Mouse (Mus musculus): Measurements from ENCODE around the gene Olfr693. TPM values are rescaled to one million over a fixed set of nuclear protein-coding genes. Genes with fewer than 3 reads are reported as not detected.
"Not testable (repeated sequence)": the region's sequence is repeated elsewhere in the genome, so short reads cannot be mapped to it uniquely, and the experiment has no call there.

Gene Olfr693
- total RNA-seq (2021) (not detected), polyA plus RNA-seq (2012; rRNA removed) (not detected in 2 replicates)
- long read RNA-seq, result 0 reads

- H3K9ac ChIP-seq (ENCODE audit: low read depth, low read length), result no peak within 1 kb of the TSS
- H3K4me3 ChIP-seq, result no peak within 1 kb of the TSS
- no peak within 1 kb of the TSS for H3K27ac ChIP-seq
- intact Hi-C loops (cut with DNase I), result no loop called here
- no peaks in the 10 kb centered on the region for H3K27me3 ChIP-seq (ENCODE audit: control insufficient read depth, insufficient read depth, low read length)
- H3K79me2 ChIP-seq (replicated peaks; ENCODE audit: control insufficient read depth, insufficient read depth, low read length), result no peaks in the 10 kb centered on the region
- no peaks in the 10 kb centered on the region for H3K4me1 ChIP-seq (ENCODE audit: control insufficient read depth, insufficient read depth, low read length)
- DNase-seq, result no peak
- TF ChIP-seq POLR2A (IDR thresholded peaks at IDR 0.05; ENCODE audit: insufficient read depth, low read depth, low read length) (no peak), CTCF (IDR thresholded peaks at IDR 0.05) (no peak)
- no peaks in the 10 kb centered on the region for H3K36me3 ChIP-seq (ENCODE audit: control insufficient read depth, insufficient read depth, low read length)
Observed at GRCm38 (mm10) chr7:106680484-106680883, at the start of gene Olfr693. Gene Olfr693, minus strand, starts transcription at chr7:106680584.

DNA sequence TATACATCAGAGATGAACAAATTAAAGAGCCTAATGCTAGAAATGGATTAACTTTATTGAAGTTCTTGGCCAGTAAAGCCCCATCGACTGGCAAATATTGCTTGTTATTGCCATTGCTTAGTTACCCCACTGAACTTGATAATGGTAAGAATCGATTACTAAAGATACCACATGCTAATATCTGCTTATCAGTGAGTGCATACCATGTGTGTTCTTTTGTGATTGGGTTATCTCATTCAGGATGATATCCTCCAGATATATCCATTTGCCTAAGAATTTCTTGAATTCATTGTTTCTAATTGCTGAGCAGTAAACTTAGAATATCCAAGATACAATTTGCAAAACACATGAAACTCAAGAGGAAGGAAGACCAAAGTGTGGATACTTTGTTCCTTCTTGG lies 45.3 kb upstream of the Olfr693 start:
- H3K9ac ChIP-seq (ENCODE audit: low read depth, low read length); H3K4me1 ChIP-seq (ENCODE audit: control insufficient read depth, insufficient read depth, low read length); intact Hi-C loops (cut with DNase I); H3K27ac ChIP-seq; DNase-seq; H3K36me3 ChIP-seq (ENCODE audit: control insufficient read depth, insufficient read depth, low read length); H3K27me3 ChIP-seq (ENCODE audit: control insufficient read depth, insufficient read depth, low read length); H3K79me2 ChIP-seq (replicated peaks; ENCODE audit: control insufficient read depth, insufficient read depth, low read length); H3K4me3 ChIP-seq: not testable (repeated sequence)
- 72% methylated on average over 2 of the region's 2 CpGs for WGBS

GRCm38 (mm10) chr7:106716296-106716695 lies 35.9 kb upstream of the Olfr693 start, which contains the start of gene Olfr695:
Gene Olfr695, minus strand, starts transcription at chr7:106716396.
- Histone ChIP-seq H3K4me3 (no peak within 1 kb of the TSS), H3K36me3 (ENCODE audit: control insufficient read depth, insufficient read depth, low read length) (no peaks in the 10 kb centered on the region), H3K27me3 (ENCODE audit: control insufficient read depth, insufficient read depth, low read length) (no peaks in the 10 kb centered on the region), H3K4me1 (ENCODE audit: control insufficient read depth, insufficient read depth, low read length) (no peaks in the 10 kb centered on the region), H3K27ac (no peak within 1 kb of the TSS), H3K79me2 (replicated peaks; ENCODE audit: control insufficient read depth, insufficient read depth, low read length) (no peaks in the 10 kb centered on the region), H3K9ac (ENCODE audit: low read depth, low read length) (no peak within 1 kb of the TSS)
- intact Hi-C loops (cut with DNase I), result no loop called here
- no peak for DNase-seq
- TF ChIP-seq CTCF (IDR thresholded peaks at IDR 0.05) (no peak), POLR2A (IDR thresholded peaks at IDR 0.05; ENCODE audit: insufficient read depth, low read depth, low read length) (no peak), EP300 (IDR thresholded peaks at IDR 0.05; ENCODE audit: insufficient read depth, low read depth, low read length) (no peak)

- no peaks in the 10 kb centered on the region for H3K27me3 ChIP-seq (ENCODE audit: control insufficient read depth, insufficient read depth, low read length)
- TF ChIP-seq POLR2A (IDR thresholded peaks at IDR 0.05; ENCODE audit: insufficient read depth, low read depth, low read length), result no peak
- TF ChIP-seq CTCF (IDR thresholded peaks at IDR 0.05), result no peak
- no peak for TF ChIP-seq EP300 (IDR thresholded peaks at IDR 0.05; ENCODE audit: insufficient read depth, low read depth, low read length)
- DNase-seq, result no peak
- H3K36me3 ChIP-seq (ENCODE audit: control insufficient read depth, insufficient read depth, low read length), result no peaks in the 10 kb centered on the region
- no peaks in the 10 kb centered on the region for H3K4me1 ChIP-seq (ENCODE audit: control insufficient read depth, insufficient read depth, low read length)
- intact Hi-C loops (cut with DNase I), result no loop called here
- no peak overlapping the region for H3K9ac ChIP-seq (ENCODE audit: low read depth, low read length)
- WGBS, result 75% methylated on average over 6 of the region's 6 CpGs
- H3K4me3 ChIP-seq, result no peak overlapping the region
- H3K79me2 ChIP-seq (replicated peaks; ENCODE audit: control insufficient read depth, insufficient read depth, low read length), result no peaks in the 10 kb centered on the region
- H3K27ac ChIP-seq, result no peak overlapping the region
Observed at GRCm38 (mm10) chr7:106711463-106711862, 31.1 kb upstream of the Olfr693 start.

GRCm38 (mm10) chr7:106707705-106708104 lies 27.3 kb upstream of the Olfr693 start:
- H3K79me2 ChIP-seq (replicated peaks; ENCODE audit: control insufficient read depth, insufficient read depth, low read length); DNase-seq; H3K4me3 ChIP-seq; H3K36me3 ChIP-seq (ENCODE audit: control insufficient read depth, insufficient read depth, low read length); H3K27ac ChIP-seq; H3K4me1 ChIP-seq (ENCODE audit: control insufficient read depth, insufficient read depth, low read length); H3K9ac ChIP-seq (ENCODE audit: low read depth, low read length); H3K27me3 ChIP-seq (ENCODE audit: control insufficient read depth, insufficient read depth, low read length); intact Hi-C loops (cut with DNase I): not testable (repeated sequence)
- 89% methylated on average over 10 of the region's 10 CpGs for WGBS

DNA sequence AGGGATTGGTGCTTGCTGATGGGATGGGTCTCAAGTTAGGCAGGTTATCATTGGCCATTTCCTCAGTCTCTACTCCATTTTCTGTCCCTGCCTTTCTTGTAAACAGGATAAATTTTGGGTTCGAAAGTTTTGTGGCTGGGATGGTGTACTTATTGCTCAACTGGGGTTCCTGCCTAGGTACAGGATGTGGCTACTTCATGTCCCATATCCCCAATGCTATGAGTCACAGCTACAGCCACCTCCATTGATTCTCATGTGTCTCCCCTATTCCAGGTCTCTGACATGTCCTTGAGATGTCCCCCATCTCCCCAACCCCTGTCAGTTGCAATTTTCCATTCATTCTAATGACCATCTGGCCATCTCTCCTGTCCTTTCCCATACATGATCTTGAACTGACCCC lies 16.5 kb upstream of the Olfr693 start:
- 69% methylated on average over 1 of the region's 1 CpGs for WGBS
- TF ChIP-seq EP300 (IDR thresholded peaks at IDR 0.05; ENCODE audit: insufficient read depth, low read depth, low read length) (no peak), POLR2A (IDR thresholded peaks at IDR 0.05; ENCODE audit: insufficient read depth, low read depth, low read length) (no peak), CTCF (IDR thresholded peaks at IDR 0.05) (no peak)
- no peaks in the 10 kb centered on the region for H3K36me3 ChIP-seq (ENCODE audit: control insufficient read depth, insufficient read depth, low read length)
- H3K9ac ChIP-seq (ENCODE audit: low read depth, low read length), result no peak overlapping the region
- intact Hi-C loops (cut with DNase I), result no loop called here
- no peaks in the 10 kb centered on the region for H3K27me3 ChIP-seq (ENCODE audit: control insufficient read depth, insufficient read depth, low read length)
- no peaks in the 10 kb centered on the region for H3K4me1 ChIP-seq (ENCODE audit: control insufficient read depth, insufficient read depth, low read length)
- DNase-seq, result no peak
- no peaks in the 10 kb centered on the region for H3K79me2 ChIP-seq (replicated peaks; ENCODE audit: control insufficient read depth, insufficient read depth, low read length)
- no peak overlapping the region for H3K4me3 ChIP-seq
- H3K27ac ChIP-seq, result no peak overlapping the region

GRCm38 (mm10) chr7:106692976-106693375 lies 12.6 kb upstream of the Olfr693 start:
- no peaks in the 10 kb centered on the region for H3K79me2 ChIP-seq (replicated peaks; ENCODE audit: control insufficient read depth, insufficient read depth, low read length)
- H3K27me3 ChIP-seq (ENCODE audit: control insufficient read depth, insufficient read depth, low read length), result no peaks in the 10 kb centered on the region
- H3K4me1 ChIP-seq (ENCODE audit: control insufficient read depth, insufficient read depth, low read length), result no peaks in the 10 kb centered on the region
- H3K4me3 ChIP-seq, result no peak overlapping the region
- no peak for TF ChIP-seq EP300 (IDR thresholded peaks at IDR 0.05; ENCODE audit: insufficient read depth, low read depth, low read length)
- TF ChIP-seq POLR2A (IDR thresholded peaks at IDR 0.05; ENCODE audit: insufficient read depth, low read depth, low read length), result no peak
- no peak for TF ChIP-seq CTCF (IDR thresholded peaks at IDR 0.05)
- 62% methylated on average over 3 of the region's 3 CpGs for WGBS
- no peak overlapping the region for H3K9ac ChIP-seq (ENCODE audit: low read depth, low read length)
- H3K27ac ChIP-seq, result no peak overlapping the region
- no peak for DNase-seq
- no peaks in the 10 kb centered on the region for H3K36me3 ChIP-seq (ENCODE audit: control insufficient read depth, insufficient read depth, low read length)
- intact Hi-C loops (cut with DNase I), result no loop called here

Measured in heart, adult 2 months (tissue).